Mouse (Mus musculus) thymus, postnatal 4 days (tissue): ENCODE data around the gene Snd1.
"Not testable (repeated sequence)": the region's sequence is repeated elsewhere in the genome, so short reads cannot be mapped to it uniquely, and the experiment has no call there.

ENCODE experiments used
- DNase-seq: peaks from one replicate; pipeline ENCODE4 v3.0.0; 2021

Snd1 gene

DNA sequence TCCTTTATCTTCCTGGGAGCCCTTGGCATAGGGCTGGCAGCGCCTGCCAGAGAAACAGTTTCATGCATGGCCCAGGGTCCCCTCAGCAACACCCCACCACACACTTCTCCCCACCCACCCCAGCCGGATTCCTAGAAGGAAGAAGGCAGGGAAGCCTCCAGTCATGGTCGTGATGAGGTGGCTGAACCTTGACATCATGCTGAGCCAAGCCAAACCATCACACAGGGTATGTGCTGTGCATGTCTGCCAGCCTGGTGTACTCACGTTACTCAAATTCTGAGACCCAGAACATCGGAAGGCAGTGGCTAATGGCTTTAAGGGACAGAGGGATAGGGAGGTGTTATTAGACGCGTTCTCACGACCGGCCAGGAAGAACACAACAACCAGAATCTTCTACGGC, 448.9 kb downstream of the Snd1 start:
- DNase-seq: no peak

GRCm38 (mm10) chr6:28927987-28928386, 453.0 kb downstream of the Snd1 start:
- DNase-seq: not testable (repeated sequence)

GRCm38 (mm10) chr6:28929169-28929803, 454.3 kb downstream of the Snd1 start:
- peak; percentile 30 for DNase-seq

DNA sequence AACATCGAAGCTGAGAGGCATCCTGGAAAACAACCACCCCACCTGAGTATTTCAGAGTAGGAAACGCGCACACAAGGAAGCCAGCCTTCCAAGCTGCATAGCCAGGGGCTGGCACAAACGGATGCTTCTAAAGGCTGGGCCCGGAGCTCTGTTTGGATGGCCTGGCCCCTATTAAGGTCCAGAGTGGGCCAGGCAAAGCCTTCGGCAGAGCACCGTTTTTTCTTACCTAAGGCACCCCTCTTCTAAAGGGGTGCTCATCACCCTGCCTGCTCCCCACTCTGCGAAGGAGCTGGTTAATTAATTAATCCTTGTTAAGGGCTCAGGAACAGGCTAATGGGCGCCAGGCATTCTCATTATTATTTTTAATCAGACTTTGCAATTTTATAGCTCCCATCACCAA, 456.3 kb downstream of the Snd1 start:
- no peak for DNase-seq

- peak; percentile 18 for DNase-seq
These were observed 456.8 kb downstream of the Snd1 start for GRCm38 (mm10) chr6:28931636-28932327.

DNA sequence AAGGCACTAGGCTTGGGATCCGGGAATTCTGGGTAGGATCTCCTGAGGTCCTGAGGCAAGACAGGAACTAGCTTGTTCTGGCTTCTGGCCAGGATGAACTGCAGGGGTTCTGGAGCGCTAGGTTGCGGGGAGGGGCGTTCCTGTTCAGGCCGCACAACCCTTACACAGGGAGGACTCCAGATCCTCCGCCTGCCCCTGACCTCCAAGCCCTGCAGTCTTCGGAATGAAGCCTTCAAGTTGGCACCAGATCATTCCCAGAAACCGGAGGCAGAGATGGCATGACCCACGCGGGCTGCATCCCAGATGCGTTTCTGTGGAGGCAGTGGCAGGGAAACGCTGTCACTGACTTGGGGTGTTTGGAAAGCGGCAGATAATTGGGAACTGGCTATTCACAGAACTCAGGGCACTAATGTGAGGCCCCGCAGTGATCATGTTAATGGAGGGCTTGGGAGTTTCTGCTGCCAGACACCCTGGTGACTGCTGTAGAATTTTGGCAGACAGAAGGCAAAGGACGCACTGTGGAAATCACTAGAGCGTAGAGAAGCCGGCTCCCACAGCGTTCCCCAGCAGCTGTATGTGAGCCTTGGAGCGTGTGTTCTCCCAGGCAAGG, 457.5 kb downstream of the Snd1 start:
- DNase-seq: no peak

DNA sequence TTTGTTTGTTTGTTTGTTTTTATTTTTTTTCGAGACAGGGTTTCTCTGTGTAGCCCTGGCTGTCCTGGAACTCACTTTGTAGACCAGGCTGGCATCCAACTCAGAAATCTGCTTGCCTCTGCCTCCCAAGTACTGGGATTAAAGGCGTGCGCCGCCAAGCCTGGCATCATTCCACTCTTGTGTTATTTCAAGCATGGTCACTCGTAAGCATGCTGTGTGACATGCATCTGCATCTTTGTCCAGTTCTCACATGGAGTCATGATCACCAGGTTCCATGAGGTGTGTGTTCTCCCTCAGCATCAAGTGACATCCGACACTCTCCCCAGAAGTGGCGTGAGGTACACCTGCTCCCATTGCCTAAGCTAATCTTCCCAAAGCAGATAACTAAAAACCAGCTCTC, 460.8 kb downstream of the Snd1 start:
- no peak for DNase-seq

DNA sequence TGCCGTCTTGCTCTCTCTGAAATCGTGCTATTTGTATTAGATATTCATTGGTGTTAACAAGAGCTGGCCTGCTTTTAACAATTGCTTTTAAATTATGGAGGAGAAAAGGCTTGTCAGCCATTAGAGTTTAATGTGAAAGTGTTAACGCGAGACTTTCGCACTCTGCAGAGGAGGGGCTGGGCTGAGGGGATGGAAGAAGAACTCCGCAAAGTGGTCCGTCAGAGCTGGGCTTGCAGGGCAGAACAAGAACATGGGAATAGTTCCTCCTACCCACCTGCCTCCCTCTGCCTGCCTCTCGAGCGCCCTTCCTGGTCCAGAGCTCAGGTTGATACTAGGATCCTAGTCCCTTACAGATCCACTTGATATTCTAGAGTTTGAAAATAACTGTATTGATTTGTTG, 472.3 kb downstream of the Snd1 start:
- no peak for DNase-seq

GRCm38 (mm10) chr6:28949269-28949668, 474.3 kb downstream of the Snd1 start:
- DNase-seq: peak; percentile 88

GRCm38 (mm10) chr6:28955581-28955980, 480.6 kb downstream of the Snd1 start:
- DNase-seq: peak; percentile 82

GRCm38 (mm10) chr6:28957486-28957885, 482.5 kb downstream of the Snd1 start:
- DNase-seq: no peak

- no peak for DNase-seq
These were observed 488.2 kb downstream of the Snd1 start for GRCm38 (mm10) chr6:28963178-28963577.

GRCm38 (mm10) chr6:28965264-28965663, 490.3 kb downstream of the Snd1 start:
- no peak for DNase-seq

GRCm38 (mm10) chr6:28969615-28970014, 494.7 kb downstream of the Snd1 start:
- no peak for DNase-seq

DNA sequence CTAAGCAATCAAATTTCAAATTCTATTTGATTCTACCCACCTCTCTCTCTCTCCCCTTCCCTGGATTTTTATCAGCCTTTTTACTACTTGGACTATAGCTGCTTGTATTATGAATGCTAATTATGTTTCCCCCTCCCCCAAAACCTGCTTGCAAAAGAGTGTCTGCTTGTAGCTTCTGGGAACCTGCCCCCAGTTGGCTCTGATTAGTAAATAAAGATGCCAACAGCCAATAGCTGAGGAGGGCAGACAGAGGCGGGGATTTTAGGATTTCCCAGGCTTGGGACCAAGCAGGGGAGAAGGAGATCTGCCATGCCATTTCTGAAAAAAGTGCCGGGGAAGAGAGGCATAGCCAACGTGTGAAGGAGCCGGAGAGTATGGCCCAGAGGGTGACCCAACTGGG, 495.8 kb downstream of the Snd1 start:
- no peak for DNase-seq

DNA sequence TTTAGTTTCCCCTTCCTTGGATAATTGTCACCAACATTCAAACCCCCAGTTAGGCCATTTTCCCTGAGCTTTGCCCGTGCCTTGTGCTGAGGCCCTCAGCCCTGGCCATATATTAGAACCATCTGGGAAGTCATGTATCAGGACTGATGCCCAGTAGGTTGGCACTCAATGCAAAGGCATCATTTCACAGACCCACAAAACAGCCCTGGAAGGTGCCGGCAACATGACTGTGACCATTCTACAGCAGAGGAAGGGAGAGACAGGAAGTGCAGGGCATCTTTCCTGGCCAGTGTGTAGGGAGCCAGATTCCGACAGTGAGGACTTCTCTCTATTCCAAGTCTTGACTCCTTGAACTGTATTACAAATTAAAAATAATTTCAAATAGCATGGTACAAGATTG, 499.6 kb downstream of the Snd1 start:
- DNase-seq: no peak

- DNase-seq: no peak
These were observed 500.2 kb downstream of the Snd1 start for GRCm38 (mm10) chr6:28975106-28975505.

- no peak for DNase-seq
These were observed 503.1 kb downstream of the Snd1 start for GRCm38 (mm10) chr6:28978031-28978430.

DNA sequence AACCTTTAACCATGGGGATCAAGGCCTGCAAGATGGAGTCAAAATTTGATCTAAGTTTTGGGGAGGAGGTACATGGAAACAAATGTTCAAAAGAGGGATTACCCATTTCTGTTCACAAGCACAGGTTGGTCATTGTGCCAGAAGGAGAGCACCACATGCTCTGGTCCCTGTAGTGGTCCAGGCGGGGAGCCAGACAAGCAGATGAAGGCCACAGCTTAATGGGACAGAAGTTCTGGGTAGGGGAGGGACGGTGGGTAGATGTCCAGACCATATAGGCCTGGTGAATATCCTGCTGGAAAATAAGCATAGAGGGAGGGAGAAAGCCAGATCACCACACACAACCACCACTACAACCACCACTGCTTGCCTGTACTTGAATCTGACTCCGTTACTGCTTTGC, 503.9 kb downstream of the Snd1 start:
- no peak for DNase-seq

GRCm38 (mm10) chr6:28979586-28979985, 504.6 kb downstream of the Snd1 start:
- no peak for DNase-seq

GRCm38 (mm10) chr6:28980219-28980618, 505.3 kb downstream of the Snd1 start:
- DNase-seq: no peak

GRCm38 (mm10) chr6:28980750-28981584, 506.0 kb downstream of the Snd1 start:
- DNase-seq: no peak

GRCm38 (mm10) chr6:28981585-28981948, 506.6 kb downstream of the Snd1 start:
- no peak for DNase-seq
